Mouse (Mus musculus): ENCODE measurements around the gene Pcbp3. TPM values are rescaled to one million over a fixed set of nuclear protein-coding genes. Genes with fewer than 3 reads are reported as not detected.
A peak's percentile ranks its signal among the peaks of the same experiment; 100 is the strongest.

The Pcbp3 gene
- polyA plus RNA-seq, 1 experiment: 235 TPM

DNA sequence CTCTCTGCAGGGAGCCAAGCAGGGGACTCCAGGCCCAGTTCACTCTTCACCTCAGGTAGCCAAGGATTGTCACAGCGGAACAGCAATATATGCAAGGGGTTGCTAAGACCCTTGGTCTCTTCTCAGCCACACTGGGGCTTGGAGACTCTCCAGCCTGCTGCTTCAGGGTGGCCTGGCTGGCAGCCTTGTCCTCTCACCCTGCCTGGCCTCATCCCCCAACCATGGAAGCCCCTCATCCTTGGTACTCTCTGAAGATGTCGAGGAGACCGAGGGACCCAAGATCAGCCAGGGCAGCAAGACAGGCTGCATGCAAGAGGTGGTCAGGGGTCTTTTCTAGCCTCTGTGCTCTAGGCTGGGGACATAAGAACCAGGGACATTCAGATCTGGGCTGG, 228.0 kb downstream of the Pcbp3 start:
- H3K4me3 ChIP-seq (ENCODE audit: control insufficient read depth, low read depth, low read length): no peak overlapping the region
- H3K27me3 ChIP-seq (ENCODE audit: control insufficient read depth, insufficient read depth, low read length): no peaks in the 10 kb centered on the region
- no peak overlapping the region for H3K27ac ChIP-seq (ENCODE audit: control insufficient read depth, insufficient read depth, low read depth, low read length)
- no peaks in the 10 kb centered on the region for H3K36me3 ChIP-seq (ENCODE audit: control insufficient read depth, insufficient read depth, low read length)
- peaks cover 3% of the 10 kb centered on the region for H3K4me1 ChIP-seq (ENCODE audit: control insufficient read depth, insufficient read depth, low read length)
- TF ChIP-seq POLR2A (IDR thresholded peaks at IDR 0.05; ENCODE audit: control insufficient read depth, low read depth, low read length): no peak
- no peak for TF ChIP-seq CTCF (IDR thresholded peaks at IDR 0.05; ENCODE audit: control insufficient read depth, insufficient read depth, insufficient replicate concordance, low read depth, low read length)

DNA sequence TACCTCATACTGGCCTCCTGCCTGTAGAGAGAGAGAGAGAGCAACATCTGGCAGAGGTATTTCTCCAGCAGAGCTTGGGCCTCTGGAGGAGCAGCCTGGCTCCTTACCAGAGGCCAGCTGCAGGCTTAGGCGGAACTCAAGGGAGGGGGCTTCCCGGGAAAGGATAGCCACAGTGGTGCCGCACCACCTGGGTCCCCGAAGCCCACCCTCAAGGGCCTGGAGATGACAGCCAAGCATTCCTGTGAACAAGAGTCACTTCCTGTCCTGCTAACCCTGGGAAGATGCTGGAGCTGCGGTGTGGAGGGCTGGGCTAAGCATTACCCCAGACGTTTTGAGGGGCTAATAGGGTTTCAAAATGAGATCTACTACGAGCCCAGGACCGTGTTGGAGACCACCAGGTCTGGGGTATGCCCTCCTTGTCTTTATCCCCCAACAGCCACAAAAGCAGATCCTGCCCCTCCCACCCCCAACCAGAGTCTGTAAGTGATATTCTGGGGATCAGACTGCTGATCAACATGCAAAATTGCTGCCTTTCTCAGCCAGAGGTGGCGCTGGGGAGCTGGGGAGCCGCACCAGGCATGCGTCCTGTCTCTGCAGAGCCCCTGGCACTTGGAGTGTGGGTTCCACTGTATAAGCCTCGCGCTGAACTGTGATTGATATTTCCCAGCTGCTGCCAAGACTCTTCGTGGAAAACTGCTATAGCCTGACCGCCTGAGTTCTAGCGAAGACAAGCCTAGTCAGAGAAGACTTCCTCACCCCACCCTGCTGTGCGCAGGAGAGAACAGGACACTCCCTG, 228.6 kb downstream of the Pcbp3 start:
- H3K4me1 ChIP-seq (ENCODE audit: control insufficient read depth, insufficient read depth, low read length): peaks cover 4% of the 10 kb centered on the region
- no peak for TF ChIP-seq POLR2A (IDR thresholded peaks at IDR 0.05; ENCODE audit: control insufficient read depth, low read depth, low read length)
- TF ChIP-seq CTCF (IDR thresholded peaks at IDR 0.05; ENCODE audit: control insufficient read depth, insufficient read depth, insufficient replicate concordance, low read depth, low read length): peak; percentile 49; the same call in 1 of the 2 replicates
- H3K27ac ChIP-seq (ENCODE audit: control insufficient read depth, insufficient read depth, low read depth, low read length): no peak overlapping the region; the same call in 1 of the 2 replicates
- no peaks in the 10 kb centered on the region for H3K36me3 ChIP-seq (ENCODE audit: control insufficient read depth, insufficient read depth, low read length)
- no peak overlapping the region for H3K4me3 ChIP-seq (ENCODE audit: control insufficient read depth, low read depth, low read length)
- no peaks in the 10 kb centered on the region for H3K27me3 ChIP-seq (ENCODE audit: control insufficient read depth, insufficient read depth, low read length)

DNA sequence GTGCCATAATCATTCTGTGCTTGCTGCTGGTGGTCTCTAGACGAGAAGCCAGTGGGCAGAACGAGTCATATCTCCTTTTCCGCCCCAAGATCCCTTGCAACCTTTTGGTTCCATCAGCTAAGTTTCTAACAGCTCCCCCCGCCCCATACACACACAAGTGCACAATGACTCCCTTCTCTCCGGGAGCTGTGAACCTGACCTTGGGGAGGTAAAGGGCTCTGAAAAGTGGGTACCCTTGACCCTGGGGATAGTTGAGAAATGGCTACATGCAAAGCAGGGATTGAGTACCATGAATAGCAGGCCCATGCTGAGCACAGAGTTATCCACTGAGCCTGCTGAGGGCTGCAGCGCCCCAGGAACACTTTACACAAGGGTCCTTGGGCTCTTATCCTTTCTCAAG, 229.3 kb downstream of the Pcbp3 start:
- no peaks in the 10 kb centered on the region for H3K36me3 ChIP-seq (ENCODE audit: control insufficient read depth, insufficient read depth, low read length)
- H3K4me3 ChIP-seq (ENCODE audit: control insufficient read depth, low read depth, low read length): no peak overlapping the region
- H3K4me1 ChIP-seq (ENCODE audit: control insufficient read depth, insufficient read depth, low read length): peaks cover 9% of the 10 kb centered on the region
- no peak overlapping the region for H3K27ac ChIP-seq (ENCODE audit: control insufficient read depth, insufficient read depth, low read depth, low read length)
- no peak for TF ChIP-seq POLR2A (IDR thresholded peaks at IDR 0.05; ENCODE audit: control insufficient read depth, low read depth, low read length)
- no peak for TF ChIP-seq CTCF (IDR thresholded peaks at IDR 0.05; ENCODE audit: control insufficient read depth, insufficient read depth, insufficient replicate concordance, low read depth, low read length)
- no peaks in the 10 kb centered on the region for H3K27me3 ChIP-seq (ENCODE audit: control insufficient read depth, insufficient read depth, low read length)

DNA sequence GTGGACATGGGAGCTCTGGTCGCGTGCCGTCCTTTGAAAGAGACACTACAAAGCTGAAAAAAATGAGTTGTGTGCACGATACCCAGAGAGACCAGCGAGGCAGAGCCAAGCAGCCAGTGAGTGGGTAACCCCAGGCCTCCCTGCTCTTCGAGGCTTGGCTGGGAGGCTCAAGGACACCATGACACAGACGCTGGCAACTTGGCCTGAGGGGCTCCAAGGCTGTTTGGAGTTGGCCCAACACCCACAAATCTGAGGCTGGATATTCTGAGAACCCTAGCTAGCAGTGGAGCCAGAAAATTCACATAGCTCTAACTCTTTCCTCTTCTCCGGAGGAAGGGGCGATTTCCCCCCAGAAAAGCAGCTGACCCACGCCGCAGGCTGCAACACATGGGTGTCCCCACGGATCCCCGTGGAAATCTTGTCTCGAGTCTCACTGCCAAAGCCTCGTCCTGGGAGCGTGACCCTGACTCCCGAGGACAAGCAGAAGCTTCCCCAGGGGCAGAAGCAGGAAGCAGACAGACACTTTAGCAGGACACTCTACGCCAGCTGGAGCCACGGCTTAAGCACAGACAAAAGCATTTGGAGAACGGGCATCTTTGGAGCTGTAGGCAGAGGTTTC, 230.0 kb downstream of the Pcbp3 start:
- Histone ChIP-seq H3K4me1 (ENCODE audit: control insufficient read depth, insufficient read depth, low read length) (peaks cover 9% of the 10 kb centered on the region), H3K36me3 (ENCODE audit: control insufficient read depth, insufficient read depth, low read length) (no peaks in the 10 kb centered on the region), H3K4me3 (ENCODE audit: control insufficient read depth, low read depth, low read length) (no peak overlapping the region), H3K27ac (ENCODE audit: control insufficient read depth, insufficient read depth, low read depth, low read length) (no peak overlapping the region), H3K27me3 (ENCODE audit: control insufficient read depth, insufficient read depth, low read length) (no peaks in the 10 kb centered on the region)
- TF ChIP-seq POLR2A (IDR thresholded peaks at IDR 0.05; ENCODE audit: control insufficient read depth, low read depth, low read length) (no peak), CTCF (IDR thresholded peaks at IDR 0.05; ENCODE audit: control insufficient read depth, insufficient read depth, insufficient replicate concordance, low read depth, low read length) (no peak)

DNA sequence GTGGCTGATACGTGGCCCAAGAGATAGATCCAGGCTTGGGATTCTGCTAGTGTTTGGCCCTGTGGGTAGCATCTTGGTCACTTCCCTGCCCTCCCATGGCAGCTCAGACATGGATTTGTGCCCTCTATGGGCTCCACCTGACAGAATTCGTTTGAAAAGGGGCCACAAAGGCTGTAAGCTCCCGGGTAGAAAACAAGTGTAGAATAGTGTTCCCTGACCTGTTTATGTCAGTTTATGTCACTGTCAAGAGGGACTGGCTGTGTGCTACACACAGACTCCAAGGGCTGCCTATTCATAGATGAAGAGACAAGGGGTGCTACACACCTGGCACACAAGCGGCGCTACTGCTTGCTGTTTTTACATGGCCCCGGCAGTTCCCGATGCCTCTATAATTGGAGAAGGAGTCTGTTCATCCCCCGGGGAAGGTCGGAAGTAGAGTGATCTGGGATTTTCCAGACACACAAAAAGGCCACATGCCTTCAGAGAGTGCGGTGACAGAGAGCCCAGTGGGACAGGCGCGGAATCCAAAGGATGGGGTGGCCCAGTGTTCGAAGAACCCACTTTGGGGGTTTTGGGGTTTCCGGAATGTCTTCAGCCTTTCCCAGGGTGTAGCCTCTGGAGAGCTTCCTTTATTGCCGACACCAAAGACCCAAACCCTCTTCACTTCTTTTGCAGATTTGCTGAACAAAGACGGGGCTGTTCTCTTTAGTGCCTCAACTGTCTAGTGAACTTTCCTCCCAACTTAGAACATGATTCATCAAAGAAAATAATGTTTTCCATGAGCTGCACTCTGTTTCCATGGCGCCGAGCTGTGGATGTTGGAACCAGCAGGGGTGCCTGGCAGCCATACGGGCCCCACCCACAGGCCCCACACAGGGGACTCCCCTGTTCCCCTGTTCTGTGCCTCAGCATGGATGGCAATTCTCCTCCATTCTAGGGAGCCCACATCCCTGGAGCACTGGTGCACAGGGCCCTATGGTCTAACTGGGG, 231.8 kb downstream of the Pcbp3 start:
- H3K4me3 ChIP-seq (ENCODE audit: control insufficient read depth, low read depth, low read length): no peak overlapping the region
- no peaks in the 10 kb centered on the region for H3K36me3 ChIP-seq (ENCODE audit: control insufficient read depth, insufficient read depth, low read length)
- H3K4me1 ChIP-seq (ENCODE audit: control insufficient read depth, insufficient read depth, low read length): peaks cover 9% of the 10 kb centered on the region
- TF ChIP-seq POLR2A (IDR thresholded peaks at IDR 0.05; ENCODE audit: control insufficient read depth, low read depth, low read length): no peak
- TF ChIP-seq CTCF (IDR thresholded peaks at IDR 0.05; ENCODE audit: control insufficient read depth, insufficient read depth, insufficient replicate concordance, low read depth, low read length): no peak
- H3K27me3 ChIP-seq (ENCODE audit: control insufficient read depth, insufficient read depth, low read length): no peaks in the 10 kb centered on the region
- no peak overlapping the region for H3K27ac ChIP-seq (ENCODE audit: control insufficient read depth, insufficient read depth, low read depth, low read length)

DNA sequence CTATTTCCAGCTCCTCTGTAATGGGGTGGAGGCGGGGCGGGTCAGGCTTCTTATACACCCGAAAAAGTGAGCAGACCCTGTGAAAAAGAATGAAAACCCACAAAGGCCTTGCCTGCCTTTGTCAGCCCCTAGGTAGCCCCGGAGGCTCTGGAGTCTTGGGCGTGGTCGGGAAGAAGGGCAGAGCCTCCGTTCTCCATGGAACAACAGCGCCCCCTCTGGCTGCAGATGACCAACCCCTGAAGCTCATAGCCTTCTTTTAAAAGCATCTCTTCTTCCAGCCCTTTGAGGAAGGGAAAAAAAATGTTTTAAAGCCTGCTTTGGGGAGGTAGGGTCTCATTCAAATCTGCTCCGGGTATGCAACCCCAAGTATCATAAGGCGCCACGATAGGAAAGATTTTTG, 233.3 kb downstream of the Pcbp3 start:
- TF ChIP-seq CTCF (IDR thresholded peaks at IDR 0.05; ENCODE audit: control insufficient read depth, insufficient read depth, insufficient replicate concordance, low read depth, low read length) (peak; percentile 77), POLR2A (IDR thresholded peaks at IDR 0.05; ENCODE audit: control insufficient read depth, low read depth, low read length) (no peak)
- no peak overlapping the region for H3K27ac ChIP-seq (ENCODE audit: control insufficient read depth, insufficient read depth, low read depth, low read length)
- H3K36me3 ChIP-seq (ENCODE audit: control insufficient read depth, insufficient read depth, low read length): no peaks in the 10 kb centered on the region
- no peak overlapping the region for H3K4me3 ChIP-seq (ENCODE audit: control insufficient read depth, low read depth, low read length)
- no peaks in the 10 kb centered on the region for H3K27me3 ChIP-seq (ENCODE audit: control insufficient read depth, insufficient read depth, low read length)
- peaks cover 11% of the 10 kb centered on the region for H3K4me1 ChIP-seq (ENCODE audit: control insufficient read depth, insufficient read depth, low read length)
